Mouse (Mus musculus) ovary, adult 2 months (tissue): ENCODE measurements around the gene Adam29. TPM values are rescaled to one million over a fixed set of nuclear protein-coding genes. Genes with fewer than 3 reads are reported as not detected.

Experiments
- polyA plus RNA-seq: library from polyadenylated mRNA; depleted of rRNA; stranded (reverse); fragments of >200 nt; gene quantifications from 2 replicates; pipeline ENCODE4 v1.2.3, GENCODE M21; 2012; rRNA removed

The Adam29 gene
- not detected in 2 replicates for polyA plus RNA-seq

DNA sequence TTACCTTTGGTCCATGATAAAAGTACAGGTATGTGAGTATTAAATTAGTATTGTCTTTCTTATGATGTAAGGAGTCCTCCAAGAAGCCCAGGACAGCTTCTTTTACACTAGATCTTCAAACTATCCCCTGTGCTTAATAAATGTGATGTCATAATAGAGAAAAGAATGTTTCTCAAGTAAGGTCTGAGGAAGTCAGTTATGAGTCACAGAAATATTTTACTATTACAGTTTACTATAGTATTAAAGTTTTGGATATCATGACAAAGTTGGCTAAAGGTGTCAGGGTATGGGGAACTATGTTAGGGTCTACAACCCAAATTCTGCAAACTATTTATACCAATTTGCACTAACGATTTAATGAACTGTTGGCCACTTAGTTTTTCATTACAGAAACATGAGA, at the start of gene Adam29:
Gene Adam29, minus strand, starts transcription at position 101 of the 400 bp plus-strand sequence.

DNA sequence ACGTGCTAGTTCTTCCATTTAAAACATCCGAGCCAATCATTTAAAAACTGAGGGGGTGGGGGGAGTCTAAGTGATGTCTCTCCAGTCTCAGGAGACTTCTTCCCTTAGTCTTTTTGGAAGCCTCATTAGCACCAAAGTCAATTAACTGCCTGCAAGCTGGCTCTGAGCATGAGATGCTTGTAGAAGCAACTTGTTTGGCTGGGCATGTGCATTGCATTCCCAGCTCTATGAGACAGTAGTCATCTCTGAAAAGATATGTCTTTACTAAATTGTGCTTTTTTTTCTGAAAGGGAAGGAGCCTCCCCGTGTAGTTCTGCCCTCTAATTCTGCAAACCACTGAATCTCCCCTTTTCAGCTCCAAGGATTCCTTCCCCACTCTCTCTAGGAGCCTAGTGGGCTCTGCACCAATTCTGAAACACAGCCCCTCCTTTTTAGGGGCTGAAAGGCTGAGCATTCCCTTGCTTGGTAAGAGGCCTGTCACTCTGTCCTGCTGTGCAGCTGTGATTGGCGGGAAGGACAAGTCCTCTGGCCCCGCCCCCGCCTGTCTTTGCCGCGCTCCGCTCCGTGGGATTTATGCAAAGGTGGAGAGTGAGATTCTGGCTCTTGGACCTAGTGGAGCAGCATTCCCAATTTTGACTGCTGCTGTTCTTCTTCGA, 33.2 kb upstream of the Adam29 start, which contains the start of gene Glra3:
Gene Glra3, plus strand, starts transcription at position 591 of the 656 bp plus-strand sequence.

Other genes starting within 250 kb of the Adam29 start
- not detected in 2 replicates for gene Glra3, start 33.5 kb upstream of the Adam29 start, polyA plus RNA-seq